Mouse (Mus musculus) kidney, postnatal 10 days (tissue): Measurements from ENCODE around the gene Slc22a2.

Experiments used
- DNase-seq: peaks from one replicate; pipeline ENCODE4 v3.0.0; 2021; ENCODE audit warnings: mixed read lengths

The Slc22a2 gene

DNA sequence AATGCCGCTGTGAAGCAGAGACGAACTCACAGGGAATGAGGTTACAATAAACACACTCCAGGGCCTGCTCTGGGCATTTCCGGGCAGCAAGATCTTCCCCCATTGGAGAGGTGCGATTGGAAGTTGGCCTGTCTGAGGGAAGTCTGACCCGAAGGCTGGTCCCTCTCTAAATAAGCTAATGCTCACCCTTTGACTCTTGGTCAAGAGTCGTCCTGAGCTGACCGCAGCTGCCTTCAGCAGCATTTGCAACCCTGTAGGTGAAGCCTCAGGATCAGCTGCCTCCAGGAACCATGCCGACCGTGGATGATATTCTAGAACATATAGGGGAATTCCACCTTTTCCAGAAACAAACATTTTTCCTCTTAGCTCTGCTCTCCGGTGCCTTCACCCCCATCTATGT, at the start of gene Slc22a2:
Slc22a2 (plus strand) TSS at position 142 of the 400 bp plus-strand sequence.
- DNase-seq = peak; percentile 42

DNA sequence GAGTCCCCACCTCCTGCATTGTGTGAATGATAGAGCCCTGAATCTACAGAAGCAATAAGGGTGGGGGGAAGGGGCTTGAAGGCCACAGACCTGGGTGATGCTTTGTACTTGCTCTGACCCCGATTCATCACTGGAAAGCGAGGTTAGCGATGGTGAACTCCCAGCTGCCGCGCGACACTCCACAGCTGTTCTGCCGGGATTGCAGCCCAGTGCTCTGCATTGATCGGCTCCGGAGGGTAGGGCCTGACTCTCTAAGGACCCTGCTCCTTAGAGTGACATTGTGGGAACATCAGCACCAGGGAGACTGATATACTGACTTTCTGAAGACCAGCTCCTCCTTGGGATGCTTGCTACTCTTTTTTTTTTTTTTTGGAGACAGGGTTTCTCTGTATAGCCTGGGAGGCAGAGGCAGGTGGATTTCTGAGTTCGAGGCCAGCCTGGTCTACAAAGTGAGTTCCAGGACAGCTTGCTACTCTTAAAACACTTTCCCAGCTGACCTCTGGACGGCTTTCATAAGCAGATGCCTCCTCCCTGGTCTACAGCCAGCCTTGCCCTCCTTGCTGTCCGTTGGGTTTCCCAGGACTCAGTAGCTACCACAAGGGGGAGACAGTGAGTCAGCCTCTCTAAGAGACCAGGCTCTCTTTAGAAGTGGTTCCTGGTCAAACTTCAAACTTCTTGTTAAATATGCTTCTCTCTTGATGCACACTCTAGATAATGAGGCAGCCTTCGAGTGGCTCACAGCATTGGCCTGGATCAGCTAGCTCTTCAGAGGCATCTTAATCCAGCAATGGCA, 49.4 kb upstream of the Slc22a2 start:
- peak; percentile 83 for DNase-seq

DNA sequence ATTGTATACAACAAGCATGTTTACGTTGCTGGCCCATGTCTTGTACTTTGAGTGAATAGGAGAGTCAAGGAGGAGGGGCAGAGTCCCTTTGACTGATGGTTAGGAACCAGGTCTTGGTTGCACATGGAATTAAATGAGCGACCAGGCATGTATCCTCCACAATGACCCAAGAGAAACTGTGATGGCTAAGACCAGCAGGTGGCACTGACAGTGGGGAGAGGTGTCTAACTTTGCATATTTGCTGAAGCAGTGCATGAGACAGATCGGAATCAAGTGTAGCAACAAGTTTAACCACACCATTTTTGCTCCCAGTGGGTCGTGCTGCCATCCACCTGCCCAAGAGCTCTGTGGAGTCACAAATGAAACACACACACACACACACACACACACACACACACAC, 21.7 kb upstream of the Slc22a2 start:
- DNase-seq = peak; percentile 12

DNA sequence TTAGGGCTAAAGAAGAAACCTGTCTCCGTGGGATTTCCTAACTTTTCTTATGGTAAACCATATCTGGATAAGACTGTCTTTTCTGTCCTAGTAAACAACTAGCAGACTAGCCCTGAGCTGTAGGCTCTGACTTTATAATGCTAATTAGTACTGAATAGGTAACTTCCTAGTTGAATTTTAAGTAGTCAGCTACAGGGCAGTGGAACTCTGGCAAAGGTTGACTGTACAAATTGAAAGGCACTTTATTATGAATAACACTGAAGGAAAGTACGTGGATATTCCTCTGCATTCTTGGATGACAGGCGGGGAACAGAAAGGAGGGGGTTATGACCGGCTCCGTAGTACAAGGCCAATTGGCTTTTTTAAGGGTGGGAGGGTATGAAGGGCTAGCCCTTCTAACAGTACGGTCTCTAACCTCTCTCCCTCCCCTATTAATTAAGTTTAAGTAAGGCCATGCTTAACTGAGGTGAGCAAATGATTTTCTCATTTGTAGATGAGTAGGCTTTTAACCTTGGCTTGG, 19.4 kb upstream of the Slc22a2 start:
- DNase-seq = peak; percentile 1

DNA sequence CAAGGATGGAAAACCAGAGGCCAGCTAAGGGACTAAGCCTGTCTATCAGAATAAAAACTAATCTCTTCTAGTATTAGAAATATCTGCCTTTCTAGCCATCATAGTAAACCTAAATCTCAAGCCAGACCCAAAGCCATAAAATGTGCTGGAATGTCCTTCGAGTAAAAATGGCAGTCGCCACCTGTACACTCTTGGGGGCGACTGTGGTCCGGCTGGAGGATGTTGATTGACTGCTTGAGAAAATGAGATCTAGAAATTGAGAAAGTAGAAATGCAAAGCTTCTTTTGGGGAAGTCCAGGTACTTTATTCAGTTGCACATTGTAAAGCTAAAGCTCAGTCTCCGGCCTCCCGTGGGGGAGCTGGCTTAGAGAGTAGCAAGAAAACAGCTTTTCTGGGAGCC, 18.5 kb upstream of the Slc22a2 start:
- no peak for DNase-seq

DNA sequence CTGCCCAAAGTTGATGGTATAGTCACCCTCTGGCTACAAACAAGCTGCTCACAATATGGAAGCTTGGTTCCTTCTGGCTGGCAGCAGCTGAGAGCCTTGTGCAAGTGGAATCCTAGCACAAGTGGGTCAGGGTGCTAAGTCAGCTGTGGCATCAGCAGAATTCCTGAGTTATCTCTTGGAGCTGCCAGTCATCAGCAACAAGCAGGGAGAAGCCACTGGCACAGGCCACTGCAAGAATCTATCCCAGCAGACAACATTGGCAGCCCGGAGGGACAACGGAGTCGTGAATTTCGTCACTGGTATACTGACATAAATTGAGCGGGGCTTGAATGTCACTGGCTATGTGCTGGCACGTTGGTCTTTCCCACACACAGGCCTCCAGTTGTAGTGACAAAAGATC, 12.6 kb upstream of the Slc22a2 start:
- no peak for DNase-seq

DNA sequence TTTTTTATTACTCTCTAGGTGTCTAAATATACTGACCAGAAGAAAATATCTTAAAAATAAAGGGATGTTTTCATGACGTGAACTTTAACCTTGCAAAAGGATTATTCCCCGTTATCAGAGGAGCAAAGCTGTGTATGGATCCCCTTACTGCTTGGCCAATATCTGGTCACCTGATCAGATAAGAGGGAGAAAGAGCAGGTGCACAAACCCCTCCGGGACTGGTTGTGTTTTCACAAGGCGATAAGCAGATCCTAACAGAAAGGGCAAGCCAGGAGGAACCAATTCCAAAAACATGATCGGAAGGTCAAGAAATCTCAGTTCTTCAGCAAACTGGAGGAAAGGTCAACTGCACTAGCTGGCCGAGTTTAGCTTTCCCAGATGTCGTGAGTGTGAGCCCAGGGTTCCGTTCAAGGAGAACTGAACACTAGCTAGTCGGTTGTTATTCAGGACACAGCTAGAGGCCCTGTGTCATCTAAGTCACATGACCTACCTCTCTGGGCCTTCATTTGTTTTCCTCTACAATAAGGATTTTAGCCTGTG, 11.9 kb upstream of the Slc22a2 start:
- no peak for DNase-seq

DNA sequence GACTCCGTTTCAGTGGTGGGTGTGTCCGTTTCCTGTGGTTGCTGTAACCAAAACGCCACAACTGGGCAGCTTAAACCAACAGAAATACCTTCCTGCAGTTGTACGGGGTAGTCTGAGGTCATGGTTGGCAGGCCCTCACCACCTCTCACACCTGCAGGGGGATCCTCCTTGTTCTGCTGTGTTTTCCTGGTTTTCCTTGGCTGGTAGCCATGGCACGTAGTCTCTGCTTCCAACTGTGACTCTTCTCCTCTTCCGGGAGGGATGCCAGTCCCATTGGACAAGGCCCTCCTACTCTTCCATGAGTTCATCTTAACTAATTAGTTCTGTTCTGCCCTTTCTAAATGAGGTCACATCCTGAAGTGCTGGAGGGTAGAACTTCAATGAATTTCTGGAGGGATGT, 8.5 kb upstream of the Slc22a2 start:
- peak; percentile 40 for DNase-seq

DNA sequence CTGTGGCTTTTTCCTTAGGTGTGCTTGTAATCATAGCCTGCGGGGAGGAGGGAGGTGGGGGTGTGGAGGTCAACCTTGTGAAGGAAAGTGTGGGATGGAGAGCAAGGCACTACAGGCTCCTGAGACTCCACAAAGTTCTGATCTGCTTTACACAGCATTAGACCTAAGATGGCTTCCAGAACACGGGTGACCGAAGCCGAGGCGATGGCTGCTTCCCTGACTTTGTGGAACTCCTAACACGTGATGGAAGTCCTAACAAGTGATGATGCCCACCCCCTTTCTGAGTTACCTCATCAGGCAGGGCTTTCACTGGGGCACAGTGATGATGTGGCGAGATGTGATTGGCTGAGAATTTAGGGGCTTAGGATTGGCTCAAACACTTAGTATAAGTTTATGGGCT, 6.8 kb upstream of the Slc22a2 start:
- DNase-seq = no peak

DNA sequence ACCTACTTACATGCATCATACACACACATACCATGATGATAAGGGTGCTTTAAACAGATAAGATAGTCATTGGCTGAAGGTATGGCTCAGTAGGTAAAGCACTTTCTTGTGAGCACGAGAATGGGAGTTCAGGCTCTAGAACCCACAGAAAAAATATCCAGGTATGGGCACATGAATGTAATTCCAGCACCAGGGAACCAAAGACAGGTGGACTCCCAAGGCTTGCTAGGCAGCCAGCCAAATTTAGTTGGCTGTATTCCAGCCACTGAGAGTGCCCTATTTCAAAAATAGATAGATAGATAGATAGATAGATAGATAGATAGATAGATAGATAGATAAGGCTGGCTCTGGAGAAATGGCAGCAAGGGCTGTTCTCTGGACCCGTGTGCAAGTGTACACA, 1.4 kb downstream of the Slc22a2 start:
- peak; percentile 47 for DNase-seq

DNA sequence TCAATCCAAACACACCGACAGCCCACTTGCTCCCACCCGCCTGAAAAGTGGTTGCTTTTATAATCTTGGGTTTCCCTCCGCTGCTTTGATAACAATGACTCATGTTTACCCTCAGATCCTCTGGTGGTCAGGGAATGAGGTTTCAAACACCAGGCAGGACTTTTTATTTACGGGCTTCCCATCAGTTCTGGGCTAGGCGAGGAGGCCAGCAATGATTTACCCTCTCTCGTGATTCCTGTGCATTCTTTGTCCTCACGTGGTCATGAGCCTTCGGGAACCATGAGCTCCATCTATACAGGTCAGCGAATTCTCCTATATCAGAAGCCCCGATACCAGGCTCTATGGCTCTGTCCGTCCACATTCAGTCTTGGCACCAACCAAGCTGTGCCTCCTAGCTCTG, 3.0 kb downstream of the Slc22a2 start:
- DNase-seq = peak; percentile 33

DNA sequence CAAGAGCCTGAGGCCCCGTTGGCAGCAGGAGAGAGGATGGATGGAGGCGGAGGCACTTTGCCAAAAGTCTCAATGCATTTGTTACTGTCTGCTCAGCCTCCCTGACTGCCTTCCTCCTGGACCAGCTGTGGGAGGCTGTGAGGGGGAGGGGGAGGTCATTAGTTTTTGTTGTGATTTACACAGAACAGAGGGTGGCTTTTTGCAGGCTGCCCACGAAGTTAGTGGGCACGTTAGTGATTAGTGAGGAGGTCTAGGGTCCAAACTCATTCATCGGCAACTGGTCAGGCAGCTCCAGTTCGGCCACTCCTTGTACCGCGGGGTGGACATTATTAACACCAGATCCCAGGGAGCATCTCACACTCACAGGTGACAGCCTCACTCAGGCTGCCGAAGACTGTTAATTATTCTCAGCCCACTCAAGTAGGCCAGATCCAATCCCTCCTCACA, 4.9 kb downstream of the Slc22a2 start:
- DNase-seq = peak; percentile 49

DNA sequence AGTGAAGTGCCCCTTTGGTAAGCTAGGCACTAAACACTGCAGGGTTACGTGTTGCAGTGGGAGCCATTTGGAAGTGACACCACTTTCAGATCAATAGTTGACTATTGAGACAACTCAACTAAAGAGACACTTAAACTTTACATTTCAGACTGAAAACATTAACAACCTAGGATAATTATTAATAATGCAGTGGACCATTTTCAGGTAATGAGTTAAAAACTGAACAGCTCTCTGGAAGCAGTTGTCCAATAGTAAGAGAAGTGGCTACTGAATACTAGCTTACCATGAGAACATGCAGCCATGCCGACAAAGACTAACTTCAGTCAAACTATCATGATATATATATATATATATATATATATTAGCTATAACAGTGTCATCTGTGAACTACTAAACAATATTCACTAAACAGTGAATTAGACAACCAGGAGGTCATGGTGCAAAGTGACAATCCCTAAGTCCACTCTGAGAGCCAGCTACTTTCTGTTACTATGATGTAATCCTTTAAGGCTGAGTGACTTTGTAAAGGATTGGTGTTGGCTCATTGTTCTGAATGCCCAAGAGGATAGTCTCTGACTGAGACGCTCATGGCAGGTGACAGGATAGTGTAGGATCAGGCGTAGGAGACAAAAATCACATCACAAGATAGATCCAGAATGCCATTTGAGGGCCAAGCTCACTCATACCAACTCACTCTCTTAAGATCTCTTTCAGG, 7.1 kb downstream of the Slc22a2 start:
- DNase-seq = no peak

DNA sequence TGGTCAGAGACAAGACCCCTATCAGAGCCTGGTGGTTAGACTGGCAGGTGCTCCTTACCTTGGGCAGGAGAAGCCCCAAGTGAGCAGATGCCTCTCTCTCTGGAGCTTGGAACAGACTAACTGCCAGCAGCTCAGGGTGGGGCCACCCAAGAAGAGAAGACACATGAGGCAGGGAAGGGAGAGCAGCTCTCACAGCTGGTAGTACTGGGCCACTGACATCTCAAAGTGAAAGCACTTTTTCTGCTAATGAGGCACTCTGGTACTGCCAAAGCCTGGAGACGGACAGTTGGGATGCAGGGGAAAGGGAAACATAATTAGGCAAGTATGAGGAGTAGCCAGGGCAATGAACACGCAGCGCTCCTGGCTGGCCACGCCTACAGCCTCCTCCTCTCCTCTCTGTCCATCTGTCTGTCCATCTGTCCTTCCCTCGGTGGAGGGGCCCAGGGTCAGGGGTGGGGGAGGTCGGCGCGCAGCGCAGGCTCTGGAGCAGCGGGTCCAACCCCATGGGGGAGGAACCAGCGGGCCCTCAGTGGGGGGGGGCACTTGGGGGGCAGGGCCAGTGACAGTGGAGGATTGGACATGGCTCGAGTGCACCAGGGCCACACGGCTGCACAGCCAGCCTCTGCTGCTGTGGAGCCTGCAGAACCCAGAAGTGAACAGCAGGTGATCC, 12.0 kb downstream of the Slc22a2 start:
- no peak for DNase-seq

DNA sequence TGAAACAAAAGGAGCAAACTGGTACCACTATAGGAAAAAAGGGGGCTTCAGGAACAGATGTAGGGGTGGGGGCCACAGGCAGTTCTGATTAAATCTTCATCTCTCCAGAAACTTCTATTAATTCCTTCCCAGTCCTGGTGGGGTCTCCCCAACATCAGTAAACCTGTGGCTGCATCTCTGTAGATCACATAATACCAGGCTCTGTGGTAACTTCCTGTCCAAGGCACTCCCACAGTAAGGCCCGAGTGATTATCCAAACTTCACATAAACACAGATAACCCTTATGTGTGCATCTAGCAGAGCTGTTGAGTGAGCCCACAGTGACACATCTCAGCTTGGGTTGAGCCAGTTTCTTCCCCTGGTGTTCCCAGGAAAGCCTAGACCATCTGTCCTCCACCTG, 22.7 kb downstream of the Slc22a2 start:
- DNase-seq = no peak

DNA sequence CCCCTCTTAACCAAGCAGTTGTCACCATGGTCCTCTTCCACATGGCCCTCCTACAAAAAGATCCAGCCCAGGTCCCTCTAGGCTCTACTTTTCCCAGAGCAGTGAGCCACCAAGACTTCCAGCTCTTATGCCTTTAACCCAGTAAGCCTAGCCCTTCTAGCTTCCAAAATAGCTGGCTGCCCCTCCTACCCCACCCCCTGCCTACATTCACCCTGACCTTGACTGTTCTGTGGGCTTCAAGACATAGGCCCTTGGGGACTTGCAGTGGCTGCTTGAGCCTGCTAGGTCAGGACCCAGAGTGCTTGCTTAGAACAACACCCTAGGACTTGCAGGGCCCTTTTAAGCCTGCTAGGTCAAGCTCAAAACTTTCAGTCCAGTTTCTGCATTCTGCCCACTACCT, 23.3 kb downstream of the Slc22a2 start:
- no peak for DNase-seq

DNA sequence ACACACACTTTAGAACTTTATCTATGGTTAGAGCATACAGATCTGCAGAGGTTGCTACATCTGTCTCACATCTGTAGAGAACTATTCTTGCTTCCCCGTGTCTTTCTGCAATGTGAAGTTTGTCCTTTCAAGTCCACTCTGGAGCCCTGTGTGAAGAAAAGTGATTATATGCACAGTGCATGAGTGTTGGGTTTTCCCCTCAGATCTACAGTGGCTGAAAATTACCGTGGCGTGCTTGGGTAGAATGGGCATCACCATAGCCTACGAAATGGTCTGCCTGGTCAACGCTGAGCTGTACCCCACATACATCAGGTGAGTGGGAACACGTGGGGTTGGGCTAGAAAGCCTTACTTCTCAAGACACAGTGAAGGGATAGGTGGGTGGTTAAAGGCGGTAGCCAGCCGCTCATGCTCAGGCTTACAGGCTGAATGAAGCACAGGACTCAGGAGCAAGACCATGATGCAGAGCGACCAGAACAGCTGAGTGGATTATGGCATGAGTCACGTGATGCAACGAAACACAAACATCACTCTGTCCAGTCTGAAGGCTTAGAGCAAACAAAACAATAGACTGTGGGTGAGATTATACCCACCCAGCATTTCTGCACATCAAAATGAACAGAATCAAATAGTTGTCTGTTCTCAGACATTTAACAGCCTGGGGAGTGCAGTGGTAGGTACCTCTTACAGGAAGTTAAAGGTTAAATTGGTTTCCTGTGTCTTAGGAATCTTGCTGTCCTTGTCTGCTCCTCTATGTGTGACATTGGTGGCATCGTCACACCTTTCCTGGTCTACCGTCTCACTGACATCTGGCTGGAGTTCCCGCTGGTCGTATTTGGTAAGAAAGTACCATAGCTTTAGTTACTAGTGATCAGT, 30.8 kb downstream of the Slc22a2 start:
- DNase-seq = no peak

DNA sequence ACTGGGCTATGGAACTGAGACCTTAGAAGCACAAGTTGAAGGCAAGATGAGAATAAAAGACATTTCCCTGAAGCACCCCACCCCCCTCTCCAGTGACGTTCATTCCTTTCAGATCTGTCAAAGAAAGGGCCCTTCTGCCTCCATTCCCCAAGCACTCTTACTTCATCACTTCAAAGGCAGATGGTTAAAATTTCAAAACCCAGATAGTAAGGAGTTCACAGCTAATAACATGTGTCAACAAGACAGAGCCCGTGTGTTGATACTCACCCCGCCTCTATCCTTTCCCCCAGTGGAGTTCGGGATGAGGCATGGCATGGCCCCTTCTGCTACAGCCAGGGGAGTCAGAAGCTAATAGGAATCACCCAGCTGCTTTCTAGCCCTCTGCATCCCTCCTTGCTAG, 31.5 kb downstream of the Slc22a2 start:
- DNase-seq = no peak

DNA sequence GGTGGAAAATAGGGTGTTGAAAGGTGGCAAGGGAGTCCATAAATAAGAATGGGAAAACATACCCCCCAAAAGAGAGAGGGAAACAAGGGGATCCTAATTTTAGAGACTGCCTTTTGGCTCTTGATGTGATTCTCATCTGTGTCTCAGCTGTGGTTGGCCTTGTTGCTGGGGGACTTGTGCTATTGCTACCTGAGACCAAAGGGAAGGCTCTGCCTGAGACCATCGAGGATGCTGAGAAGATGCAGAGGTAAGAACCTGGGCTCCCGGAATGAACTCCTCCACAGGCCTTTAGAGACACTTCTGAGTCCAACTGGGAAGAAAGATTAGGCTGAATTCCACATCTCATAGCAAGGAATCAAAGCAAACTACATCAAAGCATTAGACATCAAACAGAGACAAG, 35.7 kb downstream of the Slc22a2 start:
- DNase-seq = no peak

DNA sequence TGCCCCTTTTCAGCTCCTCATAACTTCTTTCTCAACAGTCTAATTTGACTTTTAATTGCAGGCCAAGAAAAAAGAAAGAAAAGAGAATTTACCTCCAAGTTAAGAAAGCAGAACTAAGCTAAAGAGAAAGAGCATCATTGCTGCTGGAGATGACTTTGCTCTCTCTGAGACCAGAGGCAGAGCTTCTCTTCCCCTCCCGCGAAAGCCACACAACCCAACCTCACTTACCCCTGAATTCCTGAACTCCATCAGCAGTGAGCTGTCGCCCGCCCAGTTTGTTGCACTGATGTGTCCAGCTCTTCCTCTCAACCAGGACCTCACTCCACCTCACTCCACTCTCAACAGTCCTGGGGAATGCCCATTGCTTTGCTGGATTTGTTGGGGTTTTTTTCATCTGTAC, 44.1 kb downstream of the Slc22a2 start:
- DNase-seq = no peak

DNA sequence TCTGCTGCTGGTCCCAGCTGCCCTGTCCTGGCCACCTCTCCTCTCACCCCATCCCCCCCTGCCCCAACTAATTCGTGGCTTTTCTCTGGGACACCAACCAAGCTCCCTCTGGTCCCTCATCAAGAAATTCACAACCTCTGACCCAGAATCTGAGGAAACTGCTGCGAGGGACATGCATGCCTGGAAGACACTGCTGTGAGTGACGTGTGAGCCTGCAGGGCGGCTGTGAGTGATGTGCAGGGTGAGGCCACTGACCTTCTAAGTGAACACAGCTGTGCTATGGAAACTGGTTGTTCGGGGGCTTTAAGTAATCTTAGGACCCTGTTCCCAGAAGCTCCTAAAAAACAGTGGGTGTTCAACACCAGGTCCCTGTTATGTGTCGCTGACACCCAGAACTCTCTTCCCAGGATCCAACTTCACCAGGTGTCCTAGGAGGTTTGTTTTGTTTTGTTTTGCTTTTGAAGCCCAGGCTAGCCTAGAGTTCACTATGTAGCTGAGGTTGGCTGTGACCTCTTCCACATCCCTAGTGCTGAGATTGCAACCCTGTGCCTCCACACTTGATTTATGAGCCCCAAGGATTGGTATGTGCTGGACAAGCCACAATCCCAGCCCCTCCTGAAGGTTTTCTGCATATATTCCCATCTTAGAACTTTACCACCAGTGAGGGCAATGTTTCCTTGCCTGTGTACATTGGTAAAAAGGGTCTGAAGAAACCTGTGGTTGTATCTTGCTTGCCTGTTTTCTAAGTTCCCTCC, 47.2 kb downstream of the Slc22a2 start:
- DNase-seq = peak; percentile 31
